Mouse (Mus musculus): ENCODE measurements at regions not wholly inside any gene's neighbourhood (a gene's known extent, or its start where the extent isn't known, plus 50 kb on each side); places are given as distances from the start of the nearest gene placed in this dataset.

GRCm38 (mm10) chr5:111957698-111958097 lies 224.0 kb downstream of the Gm26897 start:
- no peak for DNase-seq

- DNase-seq, result peak; percentile 57 to 65
Observed at GRCm38 (mm10) chr5:111958226-111958625, 224.5 kb downstream of the Gm26897 start.

DNA sequence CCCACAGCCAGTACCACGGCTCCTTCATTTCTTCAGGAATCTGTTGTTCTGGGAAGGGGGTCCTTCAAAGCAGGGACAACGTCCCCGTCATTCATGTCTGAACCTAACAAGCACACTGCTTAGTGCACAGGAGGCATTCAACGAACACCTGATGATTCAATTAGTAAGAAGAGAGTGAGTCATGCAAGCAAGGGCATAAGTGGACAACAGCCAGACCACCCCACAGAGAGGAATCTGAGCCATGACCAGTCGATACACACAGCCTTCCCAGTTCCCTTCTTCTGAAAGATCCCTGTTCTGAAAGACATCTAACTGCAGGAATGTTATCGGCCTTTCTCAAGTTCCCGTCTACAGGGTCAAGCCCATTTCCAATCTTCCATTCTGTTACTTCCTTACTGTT lies 231.6 kb downstream of the Gm26897 start:
- DNase-seq, result no peak

- no peak for DNase-seq
Observed at GRCm38 (mm10) chr5:111968121-111968520, 234.4 kb downstream of the Gm26897 start.

DNA sequence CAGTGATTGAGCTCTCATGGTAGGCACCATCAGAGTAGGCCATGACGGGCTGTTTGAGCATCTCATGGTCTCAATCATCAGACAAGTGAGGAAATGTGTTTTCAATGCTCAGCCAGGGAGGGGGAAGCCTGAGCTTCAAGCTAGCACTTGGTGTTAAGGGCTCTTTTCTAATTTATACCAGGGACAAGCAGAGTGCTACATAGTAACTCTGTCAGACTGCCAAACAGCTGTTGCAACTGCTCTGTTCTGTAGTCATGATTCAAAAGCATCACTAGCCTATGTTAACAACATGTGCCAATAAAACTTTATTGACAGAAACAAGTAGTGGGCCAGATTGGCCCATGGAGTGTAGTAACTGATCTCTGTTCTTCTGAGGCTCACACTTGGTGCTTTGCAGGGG lies 235.0 kb downstream of the Gm26897 start:
- DNase-seq, result no peak

DNA sequence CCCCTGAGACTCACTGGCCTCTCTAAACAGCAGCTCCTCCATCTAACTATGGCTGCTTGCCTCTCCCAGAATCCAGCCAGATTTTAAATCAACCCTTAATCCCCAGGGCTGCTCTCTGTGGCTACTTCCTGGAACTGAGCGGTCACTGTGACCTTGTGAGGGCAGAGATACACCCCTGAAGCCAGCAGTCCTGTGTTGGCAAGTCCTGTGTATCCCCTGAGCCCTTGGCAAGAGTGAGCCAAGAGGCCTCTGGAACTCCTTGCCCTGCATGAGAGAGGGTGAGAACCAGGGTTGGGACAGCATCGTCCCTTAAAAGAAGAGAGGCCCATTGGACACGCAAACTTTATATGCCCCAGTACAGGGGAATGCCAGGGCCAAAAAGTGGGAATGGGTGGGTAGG lies 237.5 kb downstream of the Gm26897 start:
- no peak for DNase-seq

DNA sequence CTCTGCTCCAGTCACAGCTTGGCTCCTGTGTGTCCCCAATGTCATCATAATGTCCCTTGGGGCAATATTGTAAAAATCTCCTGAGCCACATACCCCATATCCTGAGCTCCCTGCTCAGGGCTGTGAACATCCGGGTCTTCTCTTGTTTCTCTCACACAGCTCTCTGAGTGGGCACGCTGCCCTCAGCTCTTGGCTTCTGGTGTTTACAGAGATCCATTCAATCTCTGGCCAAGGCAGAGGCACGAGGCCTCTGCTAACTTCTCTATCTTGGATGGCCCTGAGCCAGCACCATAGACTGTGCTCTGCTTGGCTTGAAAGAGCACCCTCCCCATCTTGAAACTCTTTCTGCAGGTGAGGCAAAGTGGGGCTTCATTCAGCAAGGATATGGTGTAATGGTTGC lies 238.2 kb downstream of the Gm26897 start:
- peak; percentile 36 to 64 for DNase-seq

DNA sequence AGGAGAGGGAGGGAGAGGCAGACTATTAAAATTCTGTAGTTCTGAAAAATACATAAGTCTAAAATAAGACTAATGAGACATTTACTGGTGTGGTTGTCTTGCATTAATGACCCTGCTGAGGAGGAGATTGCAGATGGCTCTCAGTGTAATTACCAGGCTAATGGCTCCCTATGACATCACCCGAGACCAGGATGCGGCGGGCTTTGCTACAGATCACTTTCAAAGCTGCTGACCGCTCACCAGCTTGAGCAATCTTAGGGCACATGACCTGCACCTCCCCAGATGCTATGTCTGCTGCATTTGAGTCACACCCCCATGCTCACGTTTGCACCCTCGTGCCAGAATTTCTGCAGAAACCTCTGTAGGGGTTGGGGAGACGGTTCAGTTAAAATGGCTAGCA lies 242.0 kb downstream of the Gm26897 start:
- no peak for DNase-seq

DNA sequence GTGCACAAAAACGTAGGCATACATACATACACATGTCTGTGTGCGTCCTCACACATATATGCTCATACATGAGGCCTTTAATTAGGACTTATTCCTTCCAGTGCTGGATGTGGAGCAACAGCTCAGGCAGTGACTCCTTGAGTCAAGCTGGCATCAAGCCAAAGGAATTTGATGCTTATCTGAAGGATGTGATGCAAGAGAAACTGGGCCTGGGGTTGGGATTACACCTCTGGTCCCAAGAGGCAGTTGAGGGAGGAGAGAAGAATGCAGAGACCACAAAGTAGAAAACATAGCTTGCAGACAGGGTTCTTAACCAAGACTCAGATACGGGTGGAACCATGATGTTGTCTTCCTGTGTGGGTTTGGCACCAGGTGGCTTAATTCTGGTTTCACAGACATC lies 245.9 kb downstream of the Gm26897 start:
- DNase-seq, result no peak

- DNase-seq, result no peak
Observed at GRCm38 (mm10) chr5:111982106-111982505, 248.4 kb downstream of the Gm26897 start.

DNA sequence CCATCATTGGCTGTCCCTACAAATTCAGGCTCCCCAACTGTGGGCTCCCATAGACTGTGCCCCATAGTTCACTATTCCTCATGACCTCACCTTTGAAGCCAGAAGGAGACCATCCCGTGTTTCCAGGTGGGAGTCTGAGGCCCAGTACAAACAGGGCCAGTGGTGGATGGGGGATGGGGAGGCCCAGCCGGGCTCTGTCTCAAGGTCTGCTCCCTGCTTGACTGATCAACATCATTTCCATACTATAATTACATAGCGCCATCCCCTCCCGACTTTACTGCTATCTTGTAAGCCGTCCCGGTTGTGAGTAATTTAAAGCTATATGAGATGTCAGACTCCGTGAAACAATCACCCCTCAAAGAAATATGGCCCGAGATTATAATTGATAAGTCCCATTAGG lies 252.3 kb downstream of the Gm26897 start:
- DNase-seq, result no peak

- DNase-seq, result no peak
Observed at GRCm38 (mm10) chr5:111987036-111987435, 253.3 kb downstream of the Gm26897 start.

DNA sequence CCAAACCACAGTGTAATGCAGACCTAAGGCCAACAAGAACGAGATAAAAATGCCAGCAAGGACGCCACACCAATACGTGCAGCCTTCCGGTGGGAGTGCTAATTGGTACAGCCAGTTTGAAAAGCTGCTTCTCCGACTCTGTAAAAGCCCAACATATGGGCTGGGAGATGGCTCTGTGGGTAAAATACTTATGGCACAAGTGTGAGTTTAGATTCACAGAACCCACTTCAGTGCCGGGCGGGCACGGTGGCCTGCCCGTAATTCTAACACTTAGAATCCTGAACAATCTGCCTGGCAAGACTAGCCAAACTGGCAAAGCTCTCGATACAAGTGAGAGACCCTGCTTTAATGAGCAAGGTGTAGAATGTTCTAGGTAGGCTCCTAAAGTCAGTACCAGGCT lies 258.1 kb downstream of the Gm26897 start:
- DNase-seq, result no peak

GRCm38 (mm10) chr5:111993221-111993620 lies 259.1 kb downstream of the Cryba4 start:
- no peak for DNase-seq

DNA sequence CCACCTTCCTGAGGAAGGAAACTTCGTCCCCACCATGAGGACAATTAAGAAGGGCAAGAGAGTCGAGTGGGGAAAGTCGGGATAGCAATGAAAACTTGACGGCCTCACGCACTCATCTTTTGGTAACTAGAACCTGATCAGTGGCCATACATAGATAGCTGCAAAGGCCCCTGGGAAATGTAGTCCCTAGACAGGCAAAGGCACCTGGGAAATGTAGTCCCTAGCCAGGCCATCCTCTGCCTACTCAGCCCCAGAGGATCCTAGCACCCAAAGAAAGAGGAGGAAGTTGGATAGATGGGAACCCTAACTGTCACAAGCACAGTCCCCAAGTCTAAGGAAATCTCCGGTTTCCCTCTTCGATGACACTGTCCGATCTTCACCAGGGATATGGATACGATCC lies 258.4 kb downstream of the Cryba4 start:
- peak in 1 of 2 experiments; percentile 6 for DNase-seq

GRCm38 (mm10) chr5:111996806-111997205 lies 255.5 kb downstream of the Cryba4 start:
- DNase-seq, result no peak

- peak in 1 of 2 experiments; percentile 10 for DNase-seq
Observed at GRCm38 (mm10) chr5:112001742-112002701, 250.3 kb downstream of the Cryba4 start.

GRCm38 (mm10) chr5:112002856-112003660 lies 249.3 kb downstream of the Cryba4 start:
- no peak for DNase-seq

GRCm38 (mm10) chr5:112004041-112004440 lies 248.3 kb downstream of the Cryba4 start:
- DNase-seq, result no peak

- peak; percentile 18 to 29 for DNase-seq
Observed at GRCm38 (mm10) chr5:112012505-112013164, 239.7 kb downstream of the Cryba4 start.

DNA sequence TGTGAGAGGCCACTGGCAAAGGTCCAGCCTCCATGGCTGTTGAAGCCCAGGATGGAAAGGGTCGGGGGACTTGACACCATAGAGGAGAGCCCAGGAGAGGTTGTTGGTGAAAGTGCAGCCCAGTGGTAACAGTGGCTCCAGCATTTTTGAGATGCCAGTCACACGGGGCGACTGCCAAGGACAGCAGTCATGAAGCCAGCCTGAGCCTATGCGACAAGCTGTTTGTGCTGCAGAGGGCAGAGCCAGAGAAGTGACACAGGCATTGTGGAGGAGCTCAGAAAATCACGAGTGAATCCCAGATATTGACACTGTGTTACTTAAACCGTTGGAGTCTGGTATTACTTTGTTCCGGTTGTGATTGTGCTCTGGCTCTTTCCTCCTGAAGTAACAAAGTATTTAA lies 233.4 kb downstream of the Cryba4 start:
- DNase-seq, result peak; percentile 64 to 77

- DNase-seq, result peak; percentile 74 to 82
Observed at GRCm38 (mm10) chr5:112020882-112021281, 231.4 kb downstream of the Cryba4 start.

GRCm38 (mm10) chr5:112029955-112030354 lies 222.4 kb downstream of the Cryba4 start:
- peak; percentile 70 to 83 for DNase-seq

Measured in cerebellum, postnatal 14 days (tissue).